Mouse (Mus musculus) intestine, embryonic 16.5 days (tissue): ENCODE results near the gene Ptgfrn. TPM values are rescaled to one million over a fixed set of nuclear protein-coding genes. Genes with fewer than 3 reads are reported as not detected.

Source experiments
- ATAC-seq: fragments of 200-750 bp; cut with Nextera tagmentation; 2 replicates; pipeline ENCODE4 v1.8.0; 2017; ENCODE audit warnings: moderate TSS enrichment, moderate library complexity
- H3K27ac ChIP-seq: fragments of 300-500 bp; sonication (generic); 2 replicates; pipeline ENCODE4 v1.5.1; 2014; ENCODE audit warnings: mild to moderate bottlenecking, low read length
- H3K27me3 ChIP-seq: fragments of 300-500 bp; sonication (generic); replicated peaks from 2 replicates; pipeline ENCODE4 v1.6.1; 2014; ENCODE audit warnings: low read length, control low read depth, mixed read lengths; ENCODE audit not compliant: control insufficient read depth, insufficient read depth
- H3K36me3 ChIP-seq: fragments of 300-500 bp; sonication (generic); 2 replicates; pipeline ENCODE4 v1.6.1; 2014; ENCODE audit warnings: low read length, control low read depth; ENCODE audit not compliant: control insufficient read depth, insufficient read depth
- H3K4me1 ChIP-seq: fragments of 300-500 bp; sonication (generic); 2 replicates; pipeline ENCODE4 v1.6.1; 2014; ENCODE audit warnings: low read length, control low read depth, mixed read lengths; ENCODE audit not compliant: control insufficient read depth, insufficient read depth
- H3K4me2 ChIP-seq: fragments of 300-500 bp; sonication (generic); 2 replicates; pipeline ENCODE4 v1.6.1; 2014; ENCODE audit warnings: low read depth, low read length, control low read depth
- H3K4me3 ChIP-seq: fragments of 300-500 bp; sonication (generic); 2 replicates; pipeline ENCODE4 v1.5.1; 2014; ENCODE audit warnings: mild to moderate bottlenecking, low read length
- H3K9ac ChIP-seq: fragments of 300-500 bp; sonication (generic); 2 replicates; pipeline ENCODE4 v1.6.1; 2014; ENCODE audit warnings: low read depth, low read length
- H3K9me3 ChIP-seq: fragments of 300-500 bp; sonication (generic); 2 replicates; pipeline ENCODE4 v1.6.1; 2016; ENCODE audit warnings: low read length, control low read depth; ENCODE audit not compliant: control insufficient read depth
- WGBS: fragments of 180-500 bp; shearing (Covaris S2); extraction: QIAGEN DNeasy Blood & Tissue Kit; methylation state at CpG from one replicate; pipeline ENCODE4 v1.1.7; 2014; 5-methylcytosine and 5-hydroxymethylcytosine counted together
- polyA plus RNA-seq: library from polyadenylated mRNA; unstranded; fragments of >200 nt; fragmentation: Nextera tagmentation; extraction: Ambion mirVana; gene quantifications from 2 replicates; pipeline ENCODE4 v1.2.1, GENCODE M21; 2015

Gene Ptgfrn
- polyA plus RNA-seq = 3.0 and 3.2 TPM in 2 replicates

DNA sequence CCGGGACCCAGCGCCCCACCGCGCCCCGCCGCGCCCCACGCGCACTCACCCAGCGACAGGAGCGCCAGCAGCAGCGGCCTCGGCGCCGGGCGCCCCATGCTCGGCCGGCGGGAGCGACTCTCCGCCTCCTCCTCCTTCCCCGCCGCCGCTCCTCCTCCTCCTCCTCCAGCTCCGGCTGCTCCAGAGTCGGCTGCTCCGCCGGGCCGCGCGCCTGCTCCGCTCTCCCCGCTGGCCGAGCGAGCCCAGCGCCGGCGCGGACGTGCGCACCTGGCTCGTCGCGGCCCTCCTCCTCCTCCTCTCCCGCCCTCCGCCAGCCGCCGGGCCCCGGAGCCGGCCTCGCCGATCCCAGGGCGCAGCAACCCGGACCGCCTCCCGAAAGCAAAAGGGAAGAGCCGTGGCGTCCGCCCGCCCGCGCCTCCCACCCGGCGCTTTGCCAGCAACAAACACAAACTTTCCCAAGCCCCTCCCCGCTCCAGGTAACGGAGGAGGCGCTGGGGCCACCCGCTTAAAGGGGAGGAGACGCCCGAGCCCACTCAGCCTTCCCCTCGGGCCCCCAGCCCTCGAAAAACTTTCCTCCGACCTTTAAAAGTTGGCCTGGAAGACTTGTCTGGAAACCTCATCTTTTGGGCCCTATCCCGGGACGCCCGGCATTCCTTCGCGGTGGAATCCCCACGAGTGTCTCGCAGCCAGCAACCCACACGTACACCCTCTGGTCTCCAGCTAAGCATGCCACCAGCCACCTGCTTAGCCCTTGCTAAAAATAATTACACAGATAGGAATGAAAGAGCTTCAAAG is at the start of gene Ptgfrn:
Gene Ptgfrn, minus strand, starts transcription at position 236 of the 795 bp plus-strand sequence.
- H3K27ac ChIP-seq = peak within 1 kb of the TSS; percentile 93
- peak within 1 kb of the TSS; percentile 89 for H3K9ac ChIP-seq
- no peaks in the 10 kb centered on the region for H3K27me3 ChIP-seq
- H3K4me3 ChIP-seq = peak within 1 kb of the TSS; percentile 81
- WGBS = under 1% methylated on average over 65 of the region's 81 CpGs
- H3K4me1 ChIP-seq = peaks cover 30% of the 10 kb centered on the region
- ATAC-seq = peak; percentile 68
- H3K4me2 ChIP-seq = peak within 1 kb of the TSS; percentile 83
- H3K36me3 ChIP-seq = no peaks in the 10 kb centered on the region
- no peaks in the 10 kb centered on the region for H3K9me3 ChIP-seq

GRCm38 (mm10) chr3:101159701-101160100 is 49.6 kb upstream of the Ptgfrn start:
- Histone ChIP-seq H3K4me1 (peaks cover 24% of the 10 kb centered on the region), H3K9ac (no peak overlapping the region), H3K9me3 (no peaks in the 10 kb centered on the region), H3K27me3 (no peaks in the 10 kb centered on the region), H3K4me3 (no peak overlapping the region), H3K27ac (no peak overlapping the region), H3K4me2 (no peak overlapping the region), H3K36me3 (no peaks in the 10 kb centered on the region)
- 81% methylated on average over 4 of the region's 4 CpGs for WGBS
- no peak for ATAC-seq

DNA sequence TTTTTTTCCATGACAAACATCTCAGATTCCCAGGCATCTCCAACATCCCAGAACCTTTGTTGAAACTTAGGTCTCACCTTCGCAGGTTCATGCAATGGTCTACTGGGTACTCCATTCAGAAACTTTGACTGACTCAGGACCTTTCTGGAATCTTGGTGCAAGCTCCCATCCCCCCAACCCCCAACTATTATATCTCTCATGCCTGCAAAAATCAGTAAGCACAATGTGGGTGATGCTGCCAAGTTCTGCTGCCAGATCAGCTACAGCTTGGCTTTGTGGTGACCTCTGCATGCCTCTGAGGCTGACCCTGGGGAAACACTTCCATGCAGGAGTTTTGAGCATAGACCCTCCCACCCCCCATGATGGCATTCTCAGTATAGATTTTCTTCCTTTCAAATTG is 44.0 kb upstream of the Ptgfrn start:
- Histone ChIP-seq H3K9me3 (no peaks in the 10 kb centered on the region), H3K9ac (no peak overlapping the region), H3K4me1 (no peaks in the 10 kb centered on the region), H3K36me3 (no peaks in the 10 kb centered on the region), H3K4me2 (no peak overlapping the region), H3K27ac (no peak overlapping the region), H3K4me3 (no peak overlapping the region), H3K27me3 (no peaks in the 10 kb centered on the region)
- 97% methylated on average over 1 of the region's 1 CpGs for WGBS
- ATAC-seq = no peak

- no peak for ATAC-seq
- Histone ChIP-seq H3K9ac (no peak overlapping the region), H3K4me3 (no peak overlapping the region), H3K27ac (no peak overlapping the region), H3K9me3 (no peaks in the 10 kb centered on the region), H3K27me3 (no peaks in the 10 kb centered on the region), H3K36me3 (no peaks in the 10 kb centered on the region), H3K4me1 (no peaks in the 10 kb centered on the region), H3K4me2 (no peak overlapping the region)
- WGBS = 67% methylated on average over 3 of the region's 3 CpGs
These were observed 43.3 kb upstream of the Ptgfrn start for GRCm38 (mm10) chr3:101153341-101153740.

DNA sequence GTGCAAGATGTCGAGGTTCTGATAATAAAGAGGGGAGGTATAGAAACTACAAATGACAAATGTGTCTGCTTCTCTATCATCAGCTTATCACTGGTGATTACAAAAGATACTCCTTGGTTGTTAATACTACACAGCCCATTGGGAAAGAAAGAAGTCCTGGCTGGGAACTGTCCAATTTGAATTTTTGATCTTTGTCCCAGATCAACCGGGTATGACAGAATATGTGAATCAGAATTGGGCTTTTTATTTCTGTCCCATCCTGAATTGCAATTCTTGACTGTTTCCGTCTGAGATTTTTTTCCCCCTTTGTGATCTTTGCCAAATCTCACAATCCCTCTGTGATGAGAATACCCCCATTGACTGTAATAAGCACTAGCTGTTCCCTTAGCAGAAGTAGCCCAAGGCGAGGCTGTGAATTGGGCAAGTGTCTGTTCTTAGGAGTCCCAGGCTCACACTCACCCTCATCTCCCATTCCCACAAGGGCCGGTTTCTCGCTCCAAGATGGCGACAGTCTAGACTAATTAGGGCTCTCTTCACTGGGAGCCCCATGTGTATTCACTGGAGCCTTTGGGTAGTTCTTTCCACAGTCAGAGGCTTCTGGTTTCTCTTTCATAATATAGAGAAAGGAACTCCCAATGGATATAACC is 36.2 kb upstream of the Ptgfrn start:
- H3K4me3 ChIP-seq = no peak overlapping the region
- H3K27me3 ChIP-seq = no peaks in the 10 kb centered on the region
- H3K4me1 ChIP-seq = peaks cover 3% of the 10 kb centered on the region; the same call in 1 of the 2 replicates
- H3K36me3 ChIP-seq = no peaks in the 10 kb centered on the region
- H3K27ac ChIP-seq = no peak overlapping the region
- ATAC-seq = no peak
- no peaks in the 10 kb centered on the region for H3K9me3 ChIP-seq
- no peak overlapping the region for H3K4me2 ChIP-seq
- WGBS = 72% methylated on average over 7 of the region's 7 CpGs
- H3K9ac ChIP-seq = no peak overlapping the region

- Histone ChIP-seq H3K9me3 (no peaks in the 10 kb centered on the region), H3K9ac (no peak overlapping the region), H3K4me1 (peaks cover 3% of the 10 kb centered on the region; the same call in 1 of the 2 replicates), H3K4me3 (no peak overlapping the region), H3K36me3 (no peaks in the 10 kb centered on the region), H3K27ac (no peak overlapping the region), H3K4me2 (0 out of 2 replicates have a peak overlapping the region, but pooled peaks have one; percentile 16), H3K27me3 (no peaks in the 10 kb centered on the region)
- no peak for ATAC-seq
- 37% methylated on average over 10 of the region's 10 CpGs for WGBS
These were observed 35.4 kb upstream of the Ptgfrn start for GRCm38 (mm10) chr3:101145292-101146046.

GRCm38 (mm10) chr3:101144366-101144948 is 34.4 kb upstream of the Ptgfrn start:
- no peak for ATAC-seq
- no peak overlapping the region for H3K27ac ChIP-seq
- H3K4me2 ChIP-seq = no peak overlapping the region
- no peaks in the 10 kb centered on the region for H3K36me3 ChIP-seq
- H3K4me3 ChIP-seq = no peak overlapping the region
- H3K9ac ChIP-seq = no peak overlapping the region
- H3K9me3 ChIP-seq = no peaks in the 10 kb centered on the region
- H3K27me3 ChIP-seq = no peaks in the 10 kb centered on the region
- H3K4me1 ChIP-seq = peaks cover 3% of the 10 kb centered on the region; the same call in 1 of the 2 replicates
- whole genome bisulfite sequencing = 69% methylated on average over 6 of the region's 6 CpGs

GRCm38 (mm10) chr3:101143465-101143864 is 33.4 kb upstream of the Ptgfrn start:
- Histone ChIP-seq H3K36me3 (no peaks in the 10 kb centered on the region), H3K9me3 (no peaks in the 10 kb centered on the region), H3K27me3 (no peaks in the 10 kb centered on the region), H3K9ac (no peak overlapping the region), H3K27ac (no peak overlapping the region), H3K4me3 (no peak overlapping the region), H3K4me2 (no peak overlapping the region), H3K4me1 (peaks cover 3% of the 10 kb centered on the region; the same call in 1 of the 2 replicates)
- no peak for ATAC-seq
- WGBS = 66% methylated on average over 7 of the region's 7 CpGs

- H3K4me3 ChIP-seq = no peak overlapping the region
- no peak overlapping the region for H3K27ac ChIP-seq
- 70% methylated on average over 8 of the region's 8 CpGs for WGBS
- no peaks in the 10 kb centered on the region for H3K27me3 ChIP-seq
- no peaks in the 10 kb centered on the region for H3K9me3 ChIP-seq
- no peak overlapping the region for H3K9ac ChIP-seq
- H3K4me2 ChIP-seq = no peak overlapping the region
- H3K36me3 ChIP-seq = no peaks in the 10 kb centered on the region
- ATAC-seq = no peak
- peaks cover 3% of the 10 kb centered on the region; the same call in 1 of the 2 replicates for H3K4me1 ChIP-seq
These were observed 31.8 kb upstream of the Ptgfrn start for GRCm38 (mm10) chr3:101141864-101142263.
